Comparison of ENCODE assay signal across 8 mouse cellular contexts in genomic region chr19:57452492-57453217, GRCm38 (mm10). TPM values are rescaled to one million over a fixed set of nuclear protein-coding genes. Genes with fewer than 3 reads are reported as not detected.
DNase-seq lines count a peak whose midpoint lies in the region; ATAC-seq lines count a peak whose summit lies in the region.

Trub1 (plus strand) TSS chr19:57452912.

- no peaks in the 10 kb centered on the region for H3K4me1 ChIP-seq in hindbrain, embryonic 16.5 days (ENCODE audit: control insufficient read depth, insufficient read depth, low read depth, low read length)

- DNase-seq in ZHBTc4 (ENCODE audit: low read depth, low spot score) = peak; percentile 87
- DNase-seq in cerebellum, postnatal 4 days (ENCODE audit: low spot score in 2 of 2) = peak; percentile 62 to 74
- DNase-seq in gastrocnemius, adult 18-20 months (ENCODE audit: low spot score) = peak; percentile 87
- DNase-seq in left cerebral cortex, adult 18-20 months (ENCODE audit: low spot score in 2 of 2) = peak; percentile 74 to 88
- peak; percentile 90 for DNase-seq in right cerebral cortex, adult 18-20 months
- peak; percentile 70 for DNase-seq in urinary bladder, postnatal 25 days (ENCODE audit: low spot score)

- peak within 1 kb of the TSS; percentile 70 for H3K4me3 ChIP-seq in hindbrain, embryonic 16.5 days (ENCODE audit: low read length)
- peak within 1 kb of the TSS; percentile 53 for H3K4me3 ChIP-seq in macrophage (ENCODE audit: inconsistent target)

- no peaks in the 10 kb centered on the region for H3K79me2 ChIP-seq in macrophage (ENCODE audit: inconsistent target)

- peak; percentile 98 for ATAC-seq in hindbrain, embryonic 16.5 days

- 5% methylated on average over 26 of the region's 26 CpGs for WGBS in hindbrain, embryonic 16.5 days
- WGBS in macrophage (ENCODE audit: missing documents) = 3% methylated on average over 25 of the region's 26 CpGs

- H3K4me2 ChIP-seq in hindbrain, embryonic 16.5 days (ENCODE audit: low read length) = peak within 1 kb of the TSS; percentile 65

- H3K9me3 ChIP-seq in hindbrain, embryonic 16.5 days (ENCODE audit: control insufficient read depth, low read length) = no peaks in the 10 kb centered on the region

- no peaks in the 10 kb centered on the region for H3K36me3 ChIP-seq in hindbrain, embryonic 16.5 days (ENCODE audit: control insufficient read depth, insufficient read depth, low read length)
- no peaks in the 10 kb centered on the region for H3K36me3 ChIP-seq in macrophage (ENCODE audit: inconsistent target)

- H3K9ac ChIP-seq in hindbrain, embryonic 16.5 days (ENCODE audit: low read depth, low read length) = peak within 1 kb of the TSS; percentile 84

- no peaks in the 10 kb centered on the region for H3K27me3 ChIP-seq in hindbrain, embryonic 16.5 days (replicated peaks; ENCODE audit: control insufficient read depth, insufficient read depth, low read length)

- H3K27ac ChIP-seq in hindbrain, embryonic 16.5 days (ENCODE audit: low read depth, low read length) = peak within 1 kb of the TSS; percentile 77
- no peak within 1 kb of the TSS for H3K27ac ChIP-seq in macrophage

RNA-seq across cellular contexts. Expression of gene Trub1, which starts in this region (rescaled TPM):
- 1 to 10 TPM; 4.1 to 5.1 TPM for total RNA-seq in gastrocnemius, adult 18-20 months (2021)
- 13.7 and 14.5 TPM in 2 replicates for polyA plus RNA-seq in hindbrain, embryonic 16.5 days (2015; fragmentation: Nextera tagmentation; extraction: Ambion mirVana)
- 10 to 100 TPM; 18.5 to 18.8 TPM for total RNA-seq in left cerebral cortex, adult 18-20 months (2021)
- total RNA-seq in macrophage (2018; cell fraction: chromatin; rRNA removed) = 10 to 100 TPM in 20 of 26 experiments, 1 to 10 TPM in 6; 4.6 to 36.9 (median 24.3) TPM
- 1 to 10 TPM; 1.8 to 6.2 (median 3.8) TPM for total RNA-seq in macrophage (2018; cell fraction: cytosol; rRNA removed)
- 10 to 100 TPM in 16 of 26 experiments, 1 to 10 TPM in 10; 2.9 to 48.3 (median 13.7) TPM for total RNA-seq in macrophage (2018; cell fraction: nucleus; rRNA removed)
- polyA plus RNA-seq in macrophage (2018) = 4.2 to 8.5 TPM (median 4.3 TPM) in 3 replicates
